Mouse (Mus musculus) thymus, adult 18-20 months (tissue): ENCODE data around the gene Gm49380.

Experiments
- DNase-seq, 2 experiments: peaks; one replicate each; pipeline ENCODE4 v3.0.0; 2022; ENCODE audit warnings: mixed read lengths in 2 of 2

Gm49380 gene

DNA sequence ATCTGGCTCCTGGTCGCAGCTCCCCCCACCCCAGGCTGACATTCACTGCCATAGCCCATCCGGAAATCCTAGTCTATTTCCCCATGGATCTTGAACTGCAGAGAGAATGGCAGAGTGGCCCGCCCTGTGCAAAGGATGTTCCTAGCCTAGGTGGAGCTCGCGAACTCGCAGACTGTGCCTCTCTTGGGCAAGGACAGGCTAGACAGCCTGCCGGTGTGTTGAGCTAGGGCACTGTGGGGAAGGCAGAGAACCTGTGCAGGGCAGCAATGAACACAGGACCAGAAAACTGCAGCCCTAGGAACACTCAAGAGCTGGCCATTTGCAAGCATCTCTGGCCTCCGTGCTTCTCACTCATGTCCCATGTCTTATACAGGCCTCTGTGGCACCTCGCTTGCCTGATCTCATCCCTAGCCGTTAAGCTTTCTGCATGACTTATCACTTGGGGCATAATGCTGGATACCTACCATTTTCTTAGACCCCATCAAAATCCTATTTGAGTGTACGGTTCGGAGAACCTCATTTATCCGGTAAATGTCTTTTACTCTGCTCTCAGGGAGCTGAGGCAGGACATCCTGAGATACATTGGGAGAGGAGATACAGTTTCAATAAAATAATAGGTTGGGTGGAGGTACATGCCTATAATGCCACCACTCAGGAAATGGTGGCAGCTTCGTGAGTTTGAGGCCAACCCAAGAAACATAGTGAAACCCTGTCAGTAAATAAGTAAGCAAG is 68.7 kb downstream of the Gm49380 start:
- DNase-seq: peak; percentile 66 to 79

- peak in 1 of 2 experiments; percentile 61 for DNase-seq
These were observed 69.4 kb downstream of the Gm49380 start for GRCm38 (mm10) chr9:44043708-44044425.

- peak; percentile 78 to 86 for DNase-seq
These were observed 70.2 kb downstream of the Gm49380 start, which contains the start of gene Thy1 for GRCm38 (mm10) chr9:44042836-44043707. TSS of gene Thy1 (plus strand) at chr9:44043384.

DNA sequence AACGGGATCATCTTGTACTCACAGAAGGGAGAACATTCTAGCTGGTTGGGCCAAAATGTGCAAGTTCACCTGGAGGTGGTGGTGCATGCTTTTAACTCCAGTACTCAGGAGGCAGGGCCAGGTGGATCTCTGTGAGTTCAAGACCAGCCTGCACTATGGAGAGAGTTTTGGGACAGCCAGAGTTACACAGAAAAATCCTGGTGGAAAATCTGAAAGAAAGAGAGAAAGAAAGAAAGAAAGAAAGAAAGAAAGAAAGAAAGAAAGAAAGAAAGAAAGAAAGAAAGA is 71.0 kb downstream of the Gm49380 start:
- no peak for DNase-seq

- DNase-seq: no peak
These were observed 71.5 kb downstream of the Gm49380 start for GRCm38 (mm10) chr9:44041511-44042395.

DNA sequence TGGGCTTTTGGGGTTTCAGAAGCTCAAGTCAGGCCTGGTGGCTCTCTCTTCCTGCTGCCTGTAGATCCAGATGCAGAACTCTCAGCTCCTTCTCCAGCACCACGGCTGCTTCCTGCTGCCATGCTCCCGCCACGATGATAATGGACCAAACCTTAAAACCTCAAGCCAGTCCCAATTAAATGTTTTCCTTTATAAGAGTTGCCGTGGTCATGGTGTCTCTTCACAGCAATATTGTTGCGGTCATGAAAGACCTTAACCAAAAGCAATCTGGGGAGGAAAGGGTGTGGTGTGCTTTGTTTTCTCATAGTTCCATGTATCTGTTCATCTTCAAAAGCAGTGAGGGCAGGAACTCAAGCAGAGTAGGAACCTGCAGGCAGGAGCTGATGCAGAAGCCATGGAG is 76.2 kb downstream of the Gm49380 start:
- DNase-seq: no peak

DNA sequence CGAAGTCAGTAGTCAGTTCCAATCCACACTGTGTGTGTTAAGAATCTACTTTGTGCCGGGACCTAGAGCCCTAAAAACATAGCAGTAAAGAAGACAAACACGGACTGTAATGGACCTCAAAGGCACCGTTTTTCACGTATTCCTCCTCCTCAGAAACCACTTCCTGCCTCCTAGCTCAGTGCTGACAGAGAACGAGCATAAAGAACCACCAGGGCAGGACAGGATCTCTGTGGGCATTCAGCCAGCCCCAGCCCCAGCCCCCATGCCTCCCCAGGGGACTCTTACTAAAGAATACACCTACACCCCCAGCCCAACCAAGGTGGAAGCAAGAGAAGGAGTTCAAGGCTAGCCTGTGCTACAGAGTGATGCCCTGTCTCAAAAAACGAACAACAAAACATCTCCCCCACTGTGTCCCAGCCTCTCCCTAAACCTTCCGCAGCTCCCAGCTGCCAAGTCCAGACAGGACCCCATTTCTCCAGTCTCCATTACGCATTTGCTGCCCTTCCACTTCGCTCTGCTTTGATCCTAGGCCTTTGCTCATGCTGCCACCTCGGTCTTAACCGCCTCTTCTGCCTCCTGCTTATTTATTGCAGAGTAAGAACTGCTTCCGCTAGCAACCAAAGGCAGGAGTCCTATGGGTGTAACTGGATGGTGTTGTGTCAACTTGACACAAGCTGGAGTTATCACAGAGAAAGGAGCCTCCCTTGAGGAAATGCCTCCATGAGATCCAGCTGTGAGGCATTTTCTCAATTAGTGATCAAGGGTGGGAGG is 79.2 kb downstream of the Gm49380 start:
- peak in 1 of 2 experiments; percentile 73 for DNase-seq

- peak in 1 of 2 experiments; percentile 21 for DNase-seq
These were observed 80.0 kb downstream of the Gm49380 start for GRCm38 (mm10) chr9:44033317-44033716.

GRCm38 (mm10) chr9:44031946-44032345 is 81.4 kb downstream of the Gm49380 start:
- DNase-seq: no peak

GRCm38 (mm10) chr9:44031079-44031478 is 82.2 kb downstream of the Gm49380 start:
- DNase-seq: no peak

GRCm38 (mm10) chr9:44030646-44031045 is 82.7 kb downstream of the Gm49380 start:
- DNase-seq: no peak

DNA sequence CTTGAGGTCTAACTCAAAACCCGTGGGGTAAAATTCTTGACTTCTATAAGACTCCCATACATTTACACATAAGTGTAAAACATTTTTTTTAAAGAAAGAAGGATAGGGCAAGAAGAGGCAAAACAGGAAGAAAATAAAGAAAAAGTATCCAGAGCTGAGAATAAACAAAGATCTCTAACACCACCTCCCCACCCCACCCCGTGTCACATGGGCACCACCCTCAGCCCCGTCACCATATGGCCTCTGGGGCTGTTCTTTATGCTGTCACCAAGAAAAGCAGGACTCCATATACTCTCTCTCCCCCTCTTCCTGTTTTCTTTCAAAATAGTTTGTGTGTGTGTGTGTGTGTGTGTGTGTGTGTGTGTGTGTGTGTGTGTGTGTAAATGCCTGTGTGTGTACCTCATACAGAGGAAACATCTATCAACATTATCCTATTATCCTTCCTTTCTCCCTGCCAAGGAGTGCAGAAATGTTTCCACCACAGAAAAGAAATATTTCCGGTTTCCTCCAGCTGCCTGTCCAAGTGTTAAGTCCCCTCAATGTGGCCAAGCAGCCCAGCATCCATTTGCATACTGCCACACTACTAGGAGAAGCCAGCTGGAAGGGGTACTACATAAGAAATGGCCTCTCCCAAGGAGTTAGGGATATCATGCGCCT is 83.6 kb downstream of the Gm49380 start:
- DNase-seq: no peak

DNA sequence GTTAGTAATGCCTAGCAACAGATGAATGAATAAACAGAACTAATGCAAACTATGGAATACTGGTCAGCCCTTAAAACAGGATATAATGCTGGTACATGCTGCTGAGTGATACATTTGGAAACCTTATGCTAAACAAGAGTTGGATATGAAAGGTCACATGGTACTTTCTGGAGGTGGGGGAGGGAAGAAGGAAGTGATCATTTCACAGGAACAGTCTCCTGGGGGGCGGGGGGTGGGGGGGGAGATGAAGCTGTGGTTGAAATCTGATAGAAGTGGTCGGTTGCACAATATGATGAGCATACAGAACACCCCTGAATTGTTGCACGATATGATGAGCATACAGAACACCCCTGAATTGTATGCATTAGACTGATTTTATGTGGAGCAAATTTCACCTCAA is 89.2 kb downstream of the Gm49380 start:
- no peak for DNase-seq

DNA sequence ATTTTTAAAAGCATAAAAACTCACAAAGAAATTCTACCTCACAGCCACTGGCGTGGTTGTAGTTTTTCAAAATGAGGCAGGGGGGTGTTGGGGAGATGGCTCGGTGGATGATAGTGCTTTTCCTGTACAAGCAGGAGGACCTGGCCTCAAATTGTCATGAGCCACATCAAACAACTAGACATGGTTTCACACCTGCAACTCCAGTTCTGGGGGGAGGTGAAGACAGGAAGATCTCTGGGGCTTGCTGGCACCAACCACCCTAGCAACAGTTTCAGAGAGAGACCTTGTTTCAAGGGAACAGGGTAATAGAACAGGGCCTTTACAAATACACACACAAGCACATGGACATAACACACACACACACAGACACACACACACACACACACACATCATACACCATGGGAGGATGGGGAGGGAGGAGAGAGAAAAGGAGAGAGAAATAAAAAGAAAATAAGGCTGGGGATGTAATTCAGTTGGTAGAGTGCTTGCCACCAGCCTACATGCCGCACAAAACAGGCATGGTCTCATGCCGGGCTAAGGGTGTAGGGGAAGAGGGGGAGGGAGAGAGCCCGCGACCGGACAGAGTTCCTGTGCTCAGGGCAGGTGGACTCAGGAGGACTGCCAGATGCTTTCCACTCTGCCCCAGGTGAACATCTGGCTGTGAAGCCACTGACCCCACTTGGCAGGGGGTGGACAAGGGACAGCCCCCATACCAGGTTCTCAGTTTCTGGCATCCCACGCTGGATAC is 91.0 kb downstream of the Gm49380 start:
- peak; percentile 72 to 90 for DNase-seq

- no peak for DNase-seq
These were observed 93.3 kb downstream of the Gm49380 start for GRCm38 (mm10) chr9:44020001-44020400.

- no peak for DNase-seq
These were observed 95.5 kb downstream of the Gm49380 start for GRCm38 (mm10) chr9:44017846-44018245.
